Mouse (Mus musculus) limb, embryonic 14.5 days (tissue): ENCODE data around the gene Noxo1. TPM values are rescaled to one million over a fixed set of nuclear protein-coding genes. Genes with fewer than 3 reads are reported as not detected.

Experiments used
- ATAC-seq: fragments of 200-750 bp; cut with Nextera tagmentation; 2 replicates; pipeline ENCODE4 v1.8.0; 2017; ENCODE audit warnings: low read depth, moderate number of reproducible peaks, moderate TSS enrichment; ENCODE audit not compliant: low FRiP score
- DNase-seq: peaks from one replicate; pipeline ENCODE4 v3.0.0-alpha.2; 2015; ENCODE audit warnings: low spot score
- H3K27ac ChIP-seq: fragments of 300-500 bp; sonication (generic); replicated peaks from 2 replicates; pipeline ENCODE4 v1.5.1; 2014; ENCODE audit warnings: low read depth, mild to moderate bottlenecking, low read length, moderate library complexity, mixed read lengths
- H3K27me3 ChIP-seq: fragments of 300-500 bp; sonication (generic); 2 replicates; pipeline ENCODE4 v1.6.1; 2014; ENCODE audit warnings: low read length, mixed read lengths; ENCODE audit not compliant: control insufficient read depth, insufficient read depth
- H3K36me3 ChIP-seq: fragments of 300-500 bp; sonication (generic); 2 replicates; pipeline ENCODE4 v1.6.1; 2014; ENCODE audit warnings: mild to moderate bottlenecking, low read length, moderate library complexity, mixed read lengths; ENCODE audit not compliant: control insufficient read depth, insufficient read depth
- H3K4me1 ChIP-seq: fragments of 300-500 bp; sonication (generic); 2 replicates; pipeline ENCODE4 v1.6.1; 2014; ENCODE audit warnings: antibody characterized with exemption, low read length, mixed read lengths; ENCODE audit not compliant: control insufficient read depth, insufficient read depth
- H3K4me2 ChIP-seq: fragments of 300-500 bp; sonication (generic); replicated peaks from 2 replicates; pipeline ENCODE4 v1.6.1; 2014; ENCODE audit warnings: low read depth, mild to moderate bottlenecking, low read length, moderate library complexity; ENCODE audit not compliant: severe bottlenecking
- H3K4me3 ChIP-seq: fragments of 300-500 bp; sonication (generic); replicated peaks from 2 replicates; pipeline ENCODE4 v1.5.1; 2014; ENCODE audit warnings: low read length
- H3K9ac ChIP-seq: fragments of 300-500 bp; sonication (generic); 2 replicates; pipeline ENCODE4 v1.6.1; 2014; ENCODE audit warnings: mild to moderate bottlenecking, low read depth, low read length, moderate library complexity; ENCODE audit not compliant: severe bottlenecking
- H3K9me3 ChIP-seq: fragments of 300-500 bp; sonication (generic); 2 replicates; pipeline ENCODE4 v1.6.1; 2016; ENCODE audit warnings: low read length; ENCODE audit not compliant: control insufficient read depth
- POLR2A ChIP-seq: fragments of 200-500 bp; IDR thresholded peaks from 2 replicates; pipeline ENCODE4 v1.8.0; 2012; ENCODE audit warnings: inconsistent platforms, mild to moderate bottlenecking, moderate library complexity, borderline replicate concordance; ENCODE audit not compliant: insufficient read depth, insufficient read length; ENCODE audit errors: extremely low read depth
- WGBS: fragments of 180-500 bp; shearing (Covaris S2); extraction: QIAGEN DNeasy Blood & Tissue Kit; methylation state at CpG from one replicate; pipeline ENCODE4 v1.1.7; 2014; 5-methylcytosine and 5-hydroxymethylcytosine counted together
- polyA plus RNA-seq, 2 experiments: library from polyadenylated mRNA; depleted of rRNA in 1 of 2; stranded (reverse) in 1 of 2; unstranded in 1 of 2; fragments of >200 nt; fragmentation: Nextera tagmentation in 1 of 2; extraction: Ambion mirVana in 1 of 2; gene quantifications; 2 replicates each; pipeline versions ENCODE4 v1.2.1 to v1.2.3; 2012 to 2014

Gene Noxo1
- polyA plus RNA-seq, 2 experiments = 3.8 to 9.2 TPM

DNA sequence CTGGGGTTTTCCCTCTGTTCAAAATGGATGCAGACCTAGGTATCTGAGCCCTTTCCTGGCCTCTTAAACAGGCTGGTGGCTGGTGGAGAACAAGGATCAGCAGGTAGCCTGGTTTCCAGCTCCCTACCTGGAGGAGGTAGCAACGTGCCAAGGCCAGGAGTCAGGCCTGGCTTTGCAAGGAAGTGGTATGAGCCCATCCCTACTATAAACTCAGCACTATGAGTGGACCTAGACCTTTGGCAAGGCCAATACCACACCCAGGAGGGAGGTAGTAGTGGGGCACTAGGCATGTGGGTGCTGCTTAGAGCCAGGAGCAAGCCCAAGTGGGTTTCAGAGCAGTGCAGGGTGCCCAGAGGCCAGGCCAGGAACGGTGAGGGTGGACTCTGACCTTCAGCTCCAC lies 3.4 kb downstream of the Noxo1 start:
- no peak overlapping the region for H3K4me2 ChIP-seq
- H3K27ac ChIP-seq = no peak overlapping the region
- H3K27me3 ChIP-seq = no peaks in the 10 kb centered on the region
- H3K9ac ChIP-seq = no peak overlapping the region
- H3K4me1 ChIP-seq = peaks cover 9% of the 10 kb centered on the region
- no peak overlapping the region for H3K4me3 ChIP-seq
- TF ChIP-seq POLR2A = no peak
- DNase-seq = no peak
- ATAC-seq = no peak
- WGBS = 94% methylated on average over 2 of the region's 2 CpGs
- H3K9me3 ChIP-seq = no peaks in the 10 kb centered on the region
- peaks cover 47% of the 10 kb centered on the region for H3K36me3 ChIP-seq

GRCm38 (mm10) chr17:24701251-24701650 lies 5.2 kb downstream of the Noxo1 start:
- no peak for ATAC-seq

DNA sequence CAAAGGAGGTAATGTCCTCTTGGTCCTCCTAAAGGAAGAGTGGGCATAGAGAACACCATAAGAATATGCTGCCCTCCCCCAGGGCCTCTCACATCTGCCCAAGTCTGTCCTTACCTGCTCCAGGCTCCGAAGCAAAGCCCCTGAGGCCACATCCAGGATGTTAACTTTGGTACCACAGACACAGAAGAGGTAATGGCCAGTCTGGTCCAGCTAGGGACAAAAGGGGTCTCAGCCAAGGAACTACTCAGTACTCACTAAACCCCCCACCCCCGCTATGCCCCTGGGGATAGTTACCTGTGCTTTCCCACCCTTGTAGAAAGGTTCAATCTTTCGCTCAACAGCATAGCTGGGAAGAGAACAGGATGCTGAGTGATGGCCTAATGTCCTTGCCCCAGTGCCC lies 9.8 kb downstream of the Noxo1 start:
- no peak for TF ChIP-seq POLR2A
- Histone ChIP-seq H3K9me3 (no peaks in the 10 kb centered on the region), H3K27ac (no peak overlapping the region), H3K9ac (no peak overlapping the region), H3K4me1 (peaks cover 8% of the 10 kb centered on the region; the same call in 1 of the 2 replicates), H3K36me3 (peaks cover 45% of the 10 kb centered on the region), H3K4me3 (no peak overlapping the region), H3K27me3 (no peaks in the 10 kb centered on the region), H3K4me2 (no peak overlapping the region)
- ATAC-seq = no peak
- no peak for DNase-seq
- 95% methylated on average over 3 of the region's 3 CpGs for WGBS

More at GRCm38 (mm10) chr17:24701251-24701650, 5.2 kb downstream of the Noxo1 start:
- Histone ChIP-seq H3K9me3 (no peaks in the 10 kb centered on the region), H3K4me2 (no peak overlapping the region), H3K27ac (no peak overlapping the region), H3K36me3 (peaks cover 60% of the 10 kb centered on the region), H3K9ac (no peak overlapping the region), H3K4me3 (no peak overlapping the region), H3K4me1 (peaks cover 6% of the 10 kb centered on the region), H3K27me3 (no peaks in the 10 kb centered on the region)
- WGBS = 89% methylated on average over 9 of the region's 9 CpGs
- no peak for TF ChIP-seq POLR2A
- DNase-seq = no peak

GRCm38 (mm10) chr17:24706982-24707800 lies 11.2 kb downstream of the Noxo1 start, which contains the start of gene Tbl3:
Tbl3 (minus strand) TSS chr17:24707660.
- Histone ChIP-seq H3K27ac (peak within 1 kb of the TSS; percentile 67), H3K36me3 (peaks cover 31% of the 10 kb centered on the region), H3K4me2 (peak within 1 kb of the TSS; percentile 78), H3K4me1 (peaks cover 8% of the 10 kb centered on the region; the same call in 1 of the 2 replicates), H3K9ac (peak within 1 kb of the TSS; percentile 65), H3K9me3 (no peaks in the 10 kb centered on the region), H3K4me3 (peak within 1 kb of the TSS; percentile 78), H3K27me3 (no peaks in the 10 kb centered on the region)
- DNase-seq (peak; percentile 95), ATAC-seq (peak; percentile 92)
- 7% methylated on average over 32 of the region's 32 CpGs for WGBS
- TF ChIP-seq POLR2A = peak; percentile 71; the same call in 1 of the 2 replicates

DNA sequence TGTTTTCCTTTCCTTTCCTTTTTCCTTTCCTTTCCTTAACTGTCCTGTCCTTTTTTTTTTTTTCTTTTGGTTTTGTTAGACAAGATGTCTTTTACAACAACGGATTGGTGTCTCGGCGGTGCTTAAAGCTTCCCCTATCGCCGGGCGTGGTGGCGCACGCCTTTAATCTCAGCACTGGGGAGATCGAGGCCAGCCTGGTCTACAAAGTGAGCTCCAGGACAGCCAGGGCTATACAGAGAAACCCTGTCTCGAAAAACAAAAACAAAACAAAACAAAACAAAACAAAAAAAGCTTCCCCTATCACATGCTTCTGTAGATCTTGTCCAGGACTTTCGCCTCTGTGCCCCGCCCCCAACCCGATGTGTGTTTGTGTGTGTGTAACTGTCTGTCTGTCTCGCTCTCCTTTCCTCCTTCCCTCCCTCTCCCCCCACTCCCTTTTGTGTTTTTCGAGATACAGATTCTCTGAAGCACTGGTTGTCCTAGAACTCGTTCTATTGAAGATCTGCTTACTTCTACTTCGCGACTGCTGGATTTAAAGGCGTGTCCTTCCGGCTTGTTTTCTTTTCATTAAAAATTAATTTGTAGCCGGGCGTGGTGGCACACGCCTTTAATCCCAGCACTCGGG lies 11.9 kb downstream of the Noxo1 start:
- WGBS = 3% methylated on average over 24 of the region's 24 CpGs
- peak overlapping the region; percentile 67 for H3K27ac ChIP-seq
- no peak for TF ChIP-seq POLR2A

More for the DNA sequence above, 11.9 kb downstream of the Noxo1 start:
- H3K27me3 ChIP-seq = no peaks in the 10 kb centered on the region
- peak overlapping the region; percentile 78 for H3K4me3 ChIP-seq
- ATAC-seq (peak; percentile 35), DNase-seq (no peak)
- H3K36me3 ChIP-seq = peaks cover 25% of the 10 kb centered on the region
- peak overlapping the region; percentile 65 for H3K9ac ChIP-seq
- peak overlapping the region; percentile 78 for H3K4me2 ChIP-seq
- no peaks in the 10 kb centered on the region for H3K9me3 ChIP-seq
- H3K4me1 ChIP-seq = peaks cover 8% of the 10 kb centered on the region; the same call in 1 of the 2 replicates
